Mouse (Mus musculus) bone marrow, adult 2 months (tissue): ENCODE data around the gene Tbrg1.

Experiments used
- CTCF ChIP-seq: fragments of 200-500 bp; IDR thresholded peaks from 2 replicates; pipeline ENCODE4 v1.5.1; 2011; ENCODE audit warnings: low read length, control low read depth; ENCODE audit not compliant: control insufficient read depth, insufficient read depth
- POLR2A ChIP-seq: fragments of 200-500 bp; IDR thresholded peaks from 2 replicates; pipeline ENCODE4 v1.6.1; 2011; ENCODE audit warnings: low read depth, mild to moderate bottlenecking, control low read depth, low read length, borderline replicate concordance; ENCODE audit not compliant: control insufficient read depth

DNA sequence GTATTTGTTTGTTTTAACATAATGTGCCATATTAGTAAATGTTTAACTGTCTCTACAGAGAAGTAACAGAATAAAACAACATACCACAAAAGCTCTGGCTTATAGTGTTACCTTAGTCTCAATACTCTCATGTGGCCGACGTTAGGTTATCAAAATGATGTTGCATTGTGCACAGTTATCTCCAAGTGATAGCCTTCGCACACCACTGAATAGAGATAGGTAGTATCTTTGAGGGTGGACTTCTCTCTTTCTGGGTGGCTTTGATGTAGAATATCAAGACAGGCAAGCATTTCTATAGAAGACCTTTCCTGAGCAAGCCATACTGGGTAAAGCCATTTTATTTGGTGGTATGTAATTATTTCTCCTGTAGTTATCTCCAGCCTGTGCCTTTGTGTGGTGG, 52.0 kb downstream of the Tbrg1 start:
- TF ChIP-seq CTCF, result no peak
- no peak for TF ChIP-seq POLR2A
